Mouse (Mus musculus): ENCODE results near the gene Smim17. TPM values are rescaled to one million over a fixed set of nuclear protein-coding genes. Genes with fewer than 3 reads are reported as not detected.

Smim17 gene
- polyA plus RNA-seq, 1 experiment from 2014 or later: not detected

DNA sequence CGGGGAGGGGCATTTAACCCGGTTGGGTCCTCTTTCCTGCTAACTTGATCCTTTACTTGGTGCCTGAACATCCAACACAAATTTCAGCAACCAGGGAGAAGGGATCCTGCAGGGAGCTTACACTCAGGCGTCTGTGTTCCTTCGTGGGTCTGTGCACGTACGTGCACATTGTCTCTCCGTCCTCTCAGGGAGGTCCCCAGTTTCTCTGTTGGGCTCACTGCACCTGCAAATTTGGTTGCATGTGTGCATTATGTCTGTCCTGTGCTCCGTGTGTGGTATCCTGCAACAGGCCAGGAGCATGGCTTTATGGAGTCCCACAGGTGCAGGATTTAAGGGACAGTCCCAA, 16.9 kb downstream of the Smim17 start:
- H3K36me3 ChIP-seq (ENCODE audit: control insufficient read depth, insufficient read depth, low read length): no peaks in the 10 kb centered on the region
- H3K4me3 ChIP-seq (ENCODE audit: control insufficient read depth in 1 of 2, insufficient read depth in 1 of 2, low read depth in 1 of 2, low read length in 2 of 2): no peak overlapping the region
- H3K4me1 ChIP-seq (ENCODE audit: control insufficient read depth in 2 of 2, insufficient read depth in 2 of 2, low read length in 2 of 2): no peaks in the 10 kb centered on the region
- H3K27me3 ChIP-seq (ENCODE audit: control insufficient read depth, insufficient read depth, low read length): no peaks in the 10 kb centered on the region; the same call in 1 of the 2 replicates
- 13% methylated on average over 8 of the region's 8 CpGs for WGBS
- ATAC-seq (ENCODE audit: insufficient number of reproducible peaks, insufficient read depth, low FRiP score, low read depth): no peak
- no peak overlapping the region for H3K4me2 ChIP-seq (ENCODE audit: low read length)
- no peak overlapping the region for H3K27ac ChIP-seq (replicated peaks in 1 of 2; ENCODE audit: control insufficient read depth in 1 of 2, insufficient read depth in 1 of 2, low read depth in 2 of 2, low read length in 2 of 2)
- H3K9ac ChIP-seq (ENCODE audit: low read length): no peak overlapping the region
- H3K9me3 ChIP-seq (ENCODE audit: control insufficient read depth, low read length): no peaks in the 10 kb centered on the region

DNA sequence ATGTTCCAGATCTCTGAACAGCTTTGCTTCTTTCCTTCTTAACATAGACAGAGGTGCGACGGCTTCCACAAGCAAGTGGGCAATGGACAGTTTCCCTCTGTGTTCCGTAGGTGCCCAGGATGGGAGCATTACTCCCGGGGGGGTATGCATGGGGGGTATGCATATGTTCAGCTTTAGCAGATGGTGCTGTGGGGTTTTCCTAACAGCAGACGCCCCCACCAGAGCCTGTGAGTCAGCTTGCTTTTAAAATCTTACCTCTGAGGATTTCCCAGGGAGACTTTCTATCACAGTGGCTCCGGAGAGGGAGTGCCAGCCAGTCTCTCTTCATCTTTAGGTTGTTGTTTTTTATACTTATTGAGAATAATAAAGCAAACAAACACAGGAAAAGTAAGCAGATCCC, 21.4 kb downstream of the Smim17 start:
- 68% methylated on average over 6 of the region's 6 CpGs for WGBS
- Histone ChIP-seq H3K27ac (replicated peaks in 1 of 2; ENCODE audit: control insufficient read depth in 1 of 2, insufficient read depth in 1 of 2, low read depth in 2 of 2, low read length in 2 of 2) (no peak overlapping the region), H3K4me2 (ENCODE audit: low read length) (no peak overlapping the region), H3K27me3 (ENCODE audit: control insufficient read depth, insufficient read depth, low read length) (no peaks in the 10 kb centered on the region; the same call in 1 of the 2 replicates), H3K4me3 (ENCODE audit: control insufficient read depth in 1 of 2, insufficient read depth in 1 of 2, low read depth in 1 of 2, low read length in 2 of 2) (no peak overlapping the region), H3K36me3 (ENCODE audit: control insufficient read depth, insufficient read depth, low read length) (no peaks in the 10 kb centered on the region), H3K9ac (ENCODE audit: low read length) (no peak overlapping the region), H3K4me1 (ENCODE audit: control insufficient read depth in 2 of 2, insufficient read depth in 2 of 2, low read length in 2 of 2) (no peaks in the 10 kb centered on the region), H3K9me3 (ENCODE audit: control insufficient read depth, low read length) (no peaks in the 10 kb centered on the region)
- no peak for ATAC-seq (ENCODE audit: insufficient number of reproducible peaks, insufficient read depth, low FRiP score, low read depth)

DNA sequence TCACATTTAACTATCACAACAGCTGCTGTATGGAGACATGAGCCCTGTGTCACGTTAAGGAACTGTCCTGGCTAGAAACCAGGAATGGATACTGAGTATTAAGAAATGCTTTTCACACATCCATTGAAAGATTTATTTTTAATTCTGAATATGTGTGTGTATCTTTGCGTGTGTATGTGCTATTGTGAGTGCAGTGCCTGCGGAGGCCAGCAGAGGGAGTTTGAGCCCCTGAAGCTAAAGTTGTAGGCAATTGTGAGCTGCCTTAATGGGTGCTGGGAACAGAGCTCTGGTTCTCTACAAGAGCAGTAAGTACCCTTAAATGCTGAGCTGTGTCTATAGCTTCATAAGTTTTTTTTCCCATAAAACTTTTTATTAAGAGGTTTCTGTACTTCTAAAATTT, 30.9 kb downstream of the Smim17 start:
- Histone ChIP-seq H3K4me3 (ENCODE audit: control insufficient read depth in 1 of 2, insufficient read depth in 1 of 2, low read depth in 1 of 2, low read length in 2 of 2) (no peak overlapping the region), H3K27ac (replicated peaks in 1 of 2; ENCODE audit: control insufficient read depth in 1 of 2, insufficient read depth in 1 of 2, low read depth in 2 of 2, low read length in 2 of 2) (no peak overlapping the region), H3K27me3 (ENCODE audit: control insufficient read depth, insufficient read depth, low read length) (no peaks in the 10 kb centered on the region), H3K36me3 (ENCODE audit: control insufficient read depth, insufficient read depth, low read length) (no peaks in the 10 kb centered on the region), H3K9me3 (ENCODE audit: control insufficient read depth, low read length) (peaks cover 10% of the 10 kb centered on the region; the same call in 1 of the 2 replicates), H3K9ac (ENCODE audit: low read length) (no peak overlapping the region), H3K4me1 (ENCODE audit: control insufficient read depth in 2 of 2, insufficient read depth in 2 of 2, low read length in 2 of 2) (no peaks in the 10 kb centered on the region), H3K4me2 (ENCODE audit: low read length) (no peak overlapping the region)
- 85% methylated on average over 3 of the region's 3 CpGs for WGBS
- no peak for ATAC-seq (ENCODE audit: insufficient number of reproducible peaks, insufficient read depth, low FRiP score, low read depth)

DNA sequence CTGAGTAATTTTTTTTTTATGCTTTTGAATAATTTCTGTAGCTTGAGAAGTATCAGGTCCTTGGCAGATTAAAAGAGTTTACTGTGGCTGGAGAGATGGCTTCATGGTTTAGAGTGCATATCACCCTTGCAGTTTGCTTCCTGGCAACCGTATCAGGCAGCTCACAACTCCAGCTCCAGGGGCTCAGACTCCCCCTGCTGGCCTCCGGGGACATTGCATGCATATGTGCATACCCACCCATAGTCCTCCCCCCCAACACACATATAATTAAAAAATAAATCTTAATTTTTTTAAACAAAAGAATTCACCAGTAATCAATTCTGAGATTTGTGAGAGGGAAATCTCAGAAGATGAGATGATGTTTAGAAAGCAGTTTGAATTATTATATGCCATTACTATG, 31.8 kb downstream of the Smim17 start:
- Histone ChIP-seq H3K27me3 (ENCODE audit: control insufficient read depth, insufficient read depth, low read length) (no peaks in the 10 kb centered on the region), H3K9ac (ENCODE audit: low read length) (no peak overlapping the region), H3K27ac (replicated peaks in 1 of 2; ENCODE audit: control insufficient read depth in 1 of 2, insufficient read depth in 1 of 2, low read depth in 2 of 2, low read length in 2 of 2) (no peak overlapping the region), H3K36me3 (ENCODE audit: control insufficient read depth, insufficient read depth, low read length) (no peaks in the 10 kb centered on the region), H3K4me3 (ENCODE audit: control insufficient read depth in 1 of 2, insufficient read depth in 1 of 2, low read depth in 1 of 2, low read length in 2 of 2) (no peak overlapping the region), H3K4me1 (ENCODE audit: control insufficient read depth in 2 of 2, insufficient read depth in 2 of 2, low read length in 2 of 2) (no peaks in the 10 kb centered on the region), H3K9me3 (ENCODE audit: control insufficient read depth, low read length) (peaks cover 10% of the 10 kb centered on the region; the same call in 1 of the 2 replicates), H3K4me2 (ENCODE audit: low read length) (no peak overlapping the region)
- no peak for ATAC-seq (ENCODE audit: insufficient number of reproducible peaks, insufficient read depth, low FRiP score, low read depth)
- WGBS: 30% methylated on average over 2 of the region's 2 CpGs

DNA sequence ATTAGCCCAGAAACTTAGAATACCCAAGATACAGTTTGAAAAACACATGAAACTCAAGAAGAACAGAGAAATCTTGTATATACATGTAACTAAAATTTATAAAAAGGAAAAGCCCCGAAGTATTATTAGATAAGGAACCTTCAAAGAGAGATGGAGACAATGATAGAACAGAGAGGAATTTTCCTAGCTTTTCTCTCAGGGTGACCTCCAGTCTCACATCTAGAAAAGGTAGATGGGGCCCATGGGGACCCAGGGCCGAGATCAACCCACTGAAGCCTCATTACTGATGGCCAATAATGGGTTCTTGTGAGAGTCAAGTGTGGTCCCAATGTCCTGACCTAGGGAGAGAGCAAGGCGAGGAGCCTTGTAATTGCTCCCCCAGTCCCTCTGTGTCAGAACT, 39.9 kb downstream of the Smim17 start, which contains the start of gene Olfr1344:
Olfr1344 (plus strand) TSS at position 301 of the 400 bp plus-strand sequence.
- H3K4me1 ChIP-seq (ENCODE audit: control insufficient read depth in 2 of 2, insufficient read depth in 2 of 2, low read length in 2 of 2): no peaks in the 10 kb centered on the region
- H3K36me3 ChIP-seq (ENCODE audit: control insufficient read depth, insufficient read depth, low read length): no peaks in the 10 kb centered on the region
- no peaks in the 10 kb centered on the region for H3K9me3 ChIP-seq (ENCODE audit: control insufficient read depth, low read length)
- 68% methylated on average over 3 of the region's 3 CpGs for WGBS
- no peak within 1 kb of the TSS for H3K9ac ChIP-seq (ENCODE audit: low read length)
- ATAC-seq (ENCODE audit: insufficient number of reproducible peaks, insufficient read depth, low FRiP score, low read depth): no peak
- H3K4me3 ChIP-seq (ENCODE audit: control insufficient read depth in 1 of 2, insufficient read depth in 1 of 2, low read depth in 1 of 2, low read length in 2 of 2): no peak within 1 kb of the TSS
- no peak within 1 kb of the TSS for H3K27ac ChIP-seq (replicated peaks in 1 of 2; ENCODE audit: control insufficient read depth in 1 of 2, insufficient read depth in 1 of 2, low read depth in 2 of 2, low read length in 2 of 2)
- no peaks in the 10 kb centered on the region for H3K27me3 ChIP-seq (ENCODE audit: control insufficient read depth, insufficient read depth, low read length)
- no peak within 1 kb of the TSS for H3K4me2 ChIP-seq (ENCODE audit: low read length)

DNA sequence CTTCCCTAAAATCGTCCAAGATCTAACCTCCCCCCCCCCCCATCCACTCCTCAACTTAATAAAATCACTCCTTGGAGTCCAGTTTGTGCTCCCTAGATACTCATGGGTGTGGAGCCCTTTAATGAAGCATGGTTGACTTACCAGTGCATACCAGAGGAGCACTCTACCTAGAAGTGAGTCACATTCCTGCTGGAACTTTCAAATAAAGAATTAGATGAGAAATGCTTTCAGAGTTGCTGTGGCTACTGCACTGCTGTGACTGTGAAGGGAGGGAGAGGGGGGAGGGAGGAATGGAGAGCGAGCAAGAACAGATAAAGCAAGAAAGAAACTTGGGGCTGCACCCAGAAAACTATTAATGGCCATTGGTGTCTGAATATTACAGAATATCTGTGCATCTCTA, 42.7 kb downstream of the Smim17 start:
- Histone ChIP-seq H3K9me3 (ENCODE audit: control insufficient read depth, low read length) (no peaks in the 10 kb centered on the region), H3K4me2 (ENCODE audit: low read length) (no peak overlapping the region), H3K4me1 (ENCODE audit: control insufficient read depth in 2 of 2, insufficient read depth in 2 of 2, low read length in 2 of 2) (no peaks in the 10 kb centered on the region), H3K36me3 (ENCODE audit: control insufficient read depth, insufficient read depth, low read length) (no peaks in the 10 kb centered on the region), H3K9ac (ENCODE audit: low read length) (no peak overlapping the region), H3K27me3 (ENCODE audit: control insufficient read depth, insufficient read depth, low read length) (no peaks in the 10 kb centered on the region), H3K4me3 (ENCODE audit: control insufficient read depth in 1 of 2, insufficient read depth in 1 of 2, low read depth in 1 of 2, low read length in 2 of 2) (no peak overlapping the region), H3K27ac (replicated peaks in 1 of 2; ENCODE audit: control insufficient read depth in 1 of 2, insufficient read depth in 1 of 2, low read depth in 2 of 2, low read length in 2 of 2) (no peak overlapping the region)
- no peak for ATAC-seq (ENCODE audit: insufficient number of reproducible peaks, insufficient read depth, low FRiP score, low read depth)
- WGBS: 62% methylated on average over 2 of the region's 2 CpGs

DNA sequence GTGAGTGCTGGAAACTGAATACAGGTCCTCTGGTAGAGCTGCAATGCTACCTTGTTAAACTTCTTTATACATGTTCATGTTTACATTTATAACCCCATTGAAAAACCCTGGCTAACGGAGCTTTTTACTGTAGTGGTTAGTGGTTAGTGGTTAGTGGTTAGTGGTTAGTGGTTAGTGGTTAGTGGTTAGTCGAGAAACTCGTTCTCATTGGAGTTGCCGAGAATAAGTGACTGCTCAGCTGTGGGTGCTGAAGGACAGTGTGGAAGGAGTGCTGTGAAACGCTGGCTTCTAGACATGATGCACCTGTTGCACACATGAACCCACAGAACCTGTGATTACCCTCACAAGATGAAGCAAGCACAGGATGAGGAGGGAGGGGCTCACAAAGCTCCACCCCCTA, 49.3 kb downstream of the Smim17 start:
- Histone ChIP-seq H3K9ac (ENCODE audit: low read length) (no peak overlapping the region), H3K9me3 (ENCODE audit: control insufficient read depth, low read length) (peaks cover 9% of the 10 kb centered on the region; the same call in 1 of the 2 replicates), H3K4me2 (ENCODE audit: low read length) (no peak overlapping the region), H3K4me1 (ENCODE audit: control insufficient read depth in 2 of 2, insufficient read depth in 2 of 2, low read length in 2 of 2) (no peaks in the 10 kb centered on the region), H3K27me3 (ENCODE audit: control insufficient read depth, insufficient read depth, low read length) (no peaks in the 10 kb centered on the region), H3K27ac (replicated peaks in 1 of 2; ENCODE audit: control insufficient read depth in 1 of 2, insufficient read depth in 1 of 2, low read depth in 2 of 2, low read length in 2 of 2) (no peak overlapping the region), H3K4me3 (ENCODE audit: control insufficient read depth in 1 of 2, insufficient read depth in 1 of 2, low read depth in 1 of 2, low read length in 2 of 2) (no peak overlapping the region), H3K36me3 (ENCODE audit: control insufficient read depth, insufficient read depth, low read length) (no peaks in the 10 kb centered on the region)
- no peak for ATAC-seq (ENCODE audit: insufficient number of reproducible peaks, insufficient read depth, low FRiP score, low read depth)
- WGBS: 65% methylated on average over 5 of the region's 5 CpGs

DNA sequence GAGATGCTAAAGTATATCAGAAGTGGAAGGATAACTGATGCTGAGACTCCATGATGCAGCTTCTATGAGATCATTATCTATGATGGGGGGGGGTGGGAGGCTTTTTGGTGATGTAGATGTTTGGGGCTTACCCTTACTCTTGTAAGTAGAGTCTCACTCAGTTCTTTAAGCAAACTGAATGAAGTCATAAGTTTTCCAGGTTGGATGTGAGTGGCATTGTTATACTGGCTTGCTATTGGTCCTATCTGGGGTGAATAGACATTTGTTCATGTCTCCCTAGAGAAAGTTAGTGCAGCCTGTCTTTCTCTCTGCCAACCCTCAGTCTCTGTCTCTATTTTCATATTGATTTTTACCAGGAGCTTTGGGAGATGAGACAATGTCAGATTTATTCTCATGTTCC, 57.4 kb downstream of the Smim17 start, which contains the start of gene Olfr1336:
Olfr1336 (plus strand) TSS at position 301 of the 400 bp plus-strand sequence.
- H3K27me3 ChIP-seq (ENCODE audit: control insufficient read depth, insufficient read depth, low read length): no peaks in the 10 kb centered on the region

More for the DNA sequence above, 57.4 kb downstream of the Smim17 start, which contains the start of gene Olfr1336:
- Histone ChIP-seq H3K36me3 (ENCODE audit: control insufficient read depth, insufficient read depth, low read length) (no peaks in the 10 kb centered on the region), H3K27ac (replicated peaks in 1 of 2; ENCODE audit: control insufficient read depth in 1 of 2, insufficient read depth in 1 of 2, low read depth in 2 of 2, low read length in 2 of 2) (no peak within 1 kb of the TSS), H3K4me1 (ENCODE audit: control insufficient read depth in 2 of 2, insufficient read depth in 2 of 2, low read length in 2 of 2) (no peaks in the 10 kb centered on the region), H3K9ac (ENCODE audit: low read length) (no peak within 1 kb of the TSS), H3K4me2 (ENCODE audit: low read length) (no peak within 1 kb of the TSS), H3K9me3 (ENCODE audit: control insufficient read depth, low read length) (peaks cover 16% of the 10 kb centered on the region; the same call in 1 of the 2 replicates), H3K4me3 (ENCODE audit: control insufficient read depth in 1 of 2, insufficient read depth in 1 of 2, low read depth in 1 of 2, low read length in 2 of 2) (no peak within 1 kb of the TSS)
- ATAC-seq (ENCODE audit: insufficient number of reproducible peaks, insufficient read depth, low FRiP score, low read depth): no peak

All from heart, embryonic 14.5 days (tissue).